In genomic region chr15:79933052-79933669, GRCm38 (mm10) we compare ENCODE assay signal across 8 mouse cellular contexts. TPM values are rescaled to one million over a fixed set of nuclear protein-coding genes. Genes with fewer than 3 reads are reported as not detected.
DNase-seq lines count a peak whose midpoint lies in the region; ATAC-seq and TF ChIP-seq lines count a peak whose summit lies in the region.

No protein-coding gene starts in this region.

- no peaks in the 10 kb centered on the region for H3K9me3 ChIP-seq in limb, embryonic 13.5 days

- H3K9ac ChIP-seq in limb, embryonic 13.5 days = no peak overlapping the region

- ATAC-seq in limb, embryonic 13.5 days (ENCODE audit: low FRiP score, low read depth) = no peak

- H3K27ac ChIP-seq in testis, adult 2 months (ENCODE audit: control insufficient read depth, insufficient read depth, low read depth, low read length) = peak overlapping the region; percentile 92
- no peak overlapping the region for H3K27ac ChIP-seq in limb, embryonic 13.5 days

- 4% methylated on average over 22 of the region's 22 CpGs for WGBS in limb, embryonic 13.5 days

- H3K36me3 ChIP-seq in testis, adult 2 months (ENCODE audit: control insufficient read depth, insufficient read depth, low read length) = no peaks in the 10 kb centered on the region
- H3K36me3 ChIP-seq in limb, embryonic 13.5 days = no peaks in the 10 kb centered on the region

- no peaks in the 10 kb centered on the region for H3K27me3 ChIP-seq in testis, adult 2 months (ENCODE audit: control insufficient read depth, insufficient read depth, low read length)
- H3K27me3 ChIP-seq in limb, embryonic 13.5 days = peaks cover 52% of the 10 kb centered on the region

- peak overlapping the region; percentile 87 for H3K4me2 ChIP-seq in limb, embryonic 13.5 days (replicated peaks)

- peak; percentile 40; the same call in 1 of the 2 replicates for TF ChIP-seq POLR2A in testis, adult 2 months (IDR thresholded peaks at IDR 0.05; ENCODE audit: control insufficient read depth, low read depth, low read length)

- no peak for TF ChIP-seq CTCF in testis, adult 2 months (IDR thresholded peaks at IDR 0.05; ENCODE audit: control insufficient read depth, insufficient read depth, insufficient replicate concordance, low read depth, low read length)

- DNase-seq in cerebellum, adult 9-11 months = peak; percentile 53
- DNase-seq in cerebellum, postnatal 4 days (ENCODE audit: low spot score in 2 of 2) = no peak
- no peak for DNase-seq in testis, postnatal 10 days (ENCODE audit: low spot score)
- no peak for DNase-seq in right cerebral cortex, adult 18-20 months
- DNase-seq in left cerebral cortex, postnatal 14 days (ENCODE audit: low spot score in 2 of 2) = no peak
- DNase-seq in spleen, postnatal 14 days (ENCODE audit: low spot score in 2 of 2) = no peak

- peaks cover 40% of the 10 kb centered on the region for H3K4me1 ChIP-seq in testis, adult 2 months (ENCODE audit: control insufficient read depth, insufficient read depth, low read length)
- peaks cover 25% of the 10 kb centered on the region for H3K4me1 ChIP-seq in limb, embryonic 13.5 days

- intact Hi-C loops in left cerebral cortex, postnatal 14 days (cut with DNase I) = loop anchor here (5.0 kb wide), 1 partner anchor 101 kb away; the partner anchor contains the start of genes Cbx6 and Npcd

- peak overlapping the region; percentile 90 for H3K4me3 ChIP-seq in testis, adult 2 months (ENCODE audit: control insufficient read depth, low read depth, low read length)
- H3K4me3 ChIP-seq in limb, embryonic 13.5 days = peak overlapping the region; percentile 69

RNA-seq across cellular contexts. Expression of gene Cbx7, which starts 37.8 kb away (rescaled TPM):
- polyA plus RNA-seq in testis, adult 2 months (2012; rRNA removed) = 44.0 and 47.8 TPM in 2 replicates
- 1.8 and 2.2 TPM in 2 replicates for polyA plus RNA-seq in limb, embryonic 13.5 days (2015; fragmentation: Nextera tagmentation; extraction: Ambion mirVana)
- total RNA-seq in left cerebral cortex, postnatal 14 days (2021) = 10 to 100 TPM in 1 of 2 experiments, 1 to 10 TPM in 1; 9.9 to 11.9 TPM

RNA-seq across cellular contexts. Expression of gene Apobec3, which starts 41.7 kb away (rescaled TPM):
- 10.8 and 11.1 TPM in 2 replicates for polyA plus RNA-seq in testis, adult 2 months (2012; rRNA removed)
- polyA plus RNA-seq in limb, embryonic 13.5 days (2015; fragmentation: Nextera tagmentation; extraction: Ambion mirVana) = 13.5 and 14.1 TPM in 2 replicates
- 1 to 10 TPM; 4.2 to 5.1 TPM for total RNA-seq in left cerebral cortex, postnatal 14 days (2021)

Comparison
In these comparisons a context has a peak if more than half of its experiments do, and no peak if none do; other contexts are left out.
1. RNA of gene Cbx7, which starts 37.8 kb away (polyA plus RNA-seq): 44.0 to 47.8 TPM in testis, adult 2 months; 1.8 to 2.2 TPM in limb, embryonic 13.5 days; every median in the first group is over 10 times any median in the second.